Mouse (Mus musculus): ENCODE measurements around the gene G6pc2.

- TF ChIP-seq CTCF (IDR thresholded peaks at IDR 0.05; ENCODE audit: borderline replicate concordance, insufficient read depth, low read depth, low read length), result no peak
- no peak for TF ChIP-seq POLR2A (IDR thresholded peaks at IDR 0.05; ENCODE audit: borderline replicate concordance, insufficient read depth, low read length)
Measured at GRCm38 (mm10) chr2:69215242-69215641, 4.4 kb downstream of the G6pc2 start.
